Mouse (Mus musculus) midbrain, embryonic 16.5 days (tissue): Measurements from ENCODE around the gene Car6. TPM values are rescaled to one million over a fixed set of nuclear protein-coding genes. Genes with fewer than 3 reads are reported as not detected.
A peak's percentile ranks its signal among the peaks of the same experiment; 100 is the strongest.

Experiments
- ATAC-seq: fragments of 200-750 bp; cut with Nextera tagmentation; 2 replicates; pipeline ENCODE4 v1.8.0; 2017; ENCODE audit warnings: moderate TSS enrichment
- H3K27ac ChIP-seq: fragments of 300-500 bp; sonication (generic); 2 replicates; pipeline ENCODE4 v1.5.1; 2014; ENCODE audit warnings: mild to moderate bottlenecking, low read length, mixed read lengths
- H3K27me3 ChIP-seq: fragments of 300-500 bp; sonication (generic); 2 replicates; pipeline ENCODE4 v1.6.1; 2014; ENCODE audit warnings: low read depth, low read length, mixed read lengths; ENCODE audit not compliant: control insufficient read depth, insufficient read depth
- H3K36me3 ChIP-seq: fragments of 300-500 bp; sonication (generic); 2 replicates; pipeline ENCODE4 v1.6.1; 2014; ENCODE audit warnings: mild to moderate bottlenecking, low read length, moderate library complexity, mixed read lengths; ENCODE audit not compliant: control insufficient read depth, insufficient read depth
- H3K4me1 ChIP-seq: fragments of 300-500 bp; sonication (generic); 2 replicates; pipeline ENCODE4 v1.6.1; 2014; ENCODE audit warnings: mild to moderate bottlenecking, low read length, mixed read lengths; ENCODE audit not compliant: control insufficient read depth, insufficient read depth
- H3K4me2 ChIP-seq: fragments of 300-500 bp; sonication (generic); 2 replicates; pipeline ENCODE4 v1.6.1; 2014; ENCODE audit warnings: mild to moderate bottlenecking, low read length, mixed read lengths
- H3K4me3 ChIP-seq: fragments of 300-500 bp; sonication (generic); 2 replicates; pipeline ENCODE4 v1.5.1; 2014; ENCODE audit warnings: low read depth, mild to moderate bottlenecking, low read length, moderate library complexity, mixed read lengths
- H3K9ac ChIP-seq: fragments of 300-500 bp; sonication (generic); 2 replicates; pipeline ENCODE4 v1.6.1; 2014; ENCODE audit warnings: low read depth, low read length, mixed read lengths
- H3K9me3 ChIP-seq: fragments of 300-500 bp; sonication (generic); replicated peaks from 2 replicates; pipeline ENCODE4 v1.6.1; 2014; ENCODE audit warnings: mild to moderate bottlenecking, low read length, mixed read lengths; ENCODE audit not compliant: control insufficient read depth, poor library complexity, severe bottlenecking
- WGBS: fragments of 180-500 bp; shearing (Covaris S2); extraction: QIAGEN DNeasy Blood & Tissue Kit; methylation state at CpG from one replicate; pipeline ENCODE4 v1.1.7; 2014; 5-methylcytosine and 5-hydroxymethylcytosine counted together
- polyA plus RNA-seq: library from polyadenylated mRNA; unstranded; fragments of >200 nt; fragmentation: Nextera tagmentation; extraction: Ambion mirVana; gene quantifications from 2 replicates; pipeline ENCODE4 v1.2.1, GENCODE M21; 2015

The Car6 gene
- polyA plus RNA-seq, 1 experiment from 2014 or later, result not detected

DNA sequence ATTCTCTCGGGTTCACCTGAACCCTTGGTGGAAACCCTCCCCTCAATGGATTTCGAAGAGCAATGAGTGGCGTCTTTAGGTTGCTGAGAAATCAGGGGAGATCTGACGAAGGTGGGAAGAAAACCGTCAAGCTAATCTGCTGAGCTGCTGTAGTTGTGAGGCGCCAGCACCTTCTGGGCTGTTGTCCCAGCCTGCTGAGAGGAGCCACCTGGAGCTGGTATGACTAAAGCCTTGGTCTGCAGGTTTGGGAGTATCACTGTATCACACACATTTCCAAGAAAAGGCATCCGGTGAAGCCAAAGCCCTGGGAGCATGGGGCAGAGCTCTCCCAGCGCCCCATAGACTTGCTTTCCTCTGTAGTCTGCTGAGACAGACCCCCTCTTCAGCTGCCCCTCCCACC, 30.7 kb upstream of the Car6 start:
- H3K9me3 ChIP-seq, result no peaks in the 10 kb centered on the region
- no peak overlapping the region for H3K4me2 ChIP-seq
- no peak for ATAC-seq
- no peak overlapping the region for H3K9ac ChIP-seq
- H3K36me3 ChIP-seq, result no peaks in the 10 kb centered on the region
- H3K4me1 ChIP-seq, result peaks cover 16% of the 10 kb centered on the region
- H3K27me3 ChIP-seq, result no peaks in the 10 kb centered on the region
- WGBS, result 60% methylated on average over 8 of the region's 8 CpGs
- H3K27ac ChIP-seq, result no peak overlapping the region
- H3K4me3 ChIP-seq, result no peak overlapping the region

DNA sequence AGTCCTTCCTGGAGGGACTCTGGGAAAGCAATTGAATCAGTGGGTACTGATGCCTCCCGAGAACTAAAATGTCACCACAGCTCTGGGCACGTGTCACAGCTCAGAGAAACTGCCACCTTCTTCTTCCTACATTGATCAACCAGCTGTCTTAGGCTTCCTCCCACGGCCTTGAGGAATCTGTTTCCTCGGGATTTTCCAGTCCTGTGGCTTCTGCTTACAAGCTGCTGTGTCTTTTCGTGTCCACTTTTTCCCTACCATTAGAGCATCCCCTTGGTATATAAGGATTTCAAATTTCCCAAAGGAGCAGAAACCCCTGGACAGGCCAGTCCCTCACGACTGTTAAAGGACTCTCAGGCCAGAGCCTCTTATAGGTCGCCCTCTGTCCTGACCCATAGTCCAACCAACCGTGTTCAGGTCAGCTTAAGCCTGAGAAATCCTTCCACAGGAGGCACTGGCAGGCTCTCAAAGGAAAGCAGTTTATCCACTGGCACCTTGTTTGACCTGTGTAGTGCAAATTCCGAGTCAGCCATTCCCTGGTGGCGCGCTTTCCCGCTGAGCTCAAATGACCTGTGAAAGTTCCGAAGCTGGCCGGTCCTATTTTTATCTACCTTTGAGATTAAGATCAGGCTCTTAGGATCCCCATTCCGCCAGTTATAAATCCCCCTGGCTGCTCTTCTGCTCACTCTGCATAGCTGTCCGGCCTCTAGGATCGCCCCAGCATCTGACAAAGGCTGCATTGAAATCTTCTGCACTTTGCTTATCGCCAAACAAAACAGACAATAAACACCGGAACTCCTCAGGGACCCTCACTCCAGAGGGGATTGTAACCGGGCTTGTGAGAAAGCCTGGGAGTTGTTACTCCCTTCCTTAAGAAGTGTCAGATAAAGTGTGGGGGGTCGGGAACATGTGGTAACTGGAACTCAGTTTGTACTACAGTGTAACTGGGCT, 29.6 kb upstream of the Car6 start:
- WGBS, result 7% methylated on average over 21 of the region's 21 CpGs
- no peak overlapping the region for H3K4me2 ChIP-seq
- no peak for ATAC-seq

DNA sequence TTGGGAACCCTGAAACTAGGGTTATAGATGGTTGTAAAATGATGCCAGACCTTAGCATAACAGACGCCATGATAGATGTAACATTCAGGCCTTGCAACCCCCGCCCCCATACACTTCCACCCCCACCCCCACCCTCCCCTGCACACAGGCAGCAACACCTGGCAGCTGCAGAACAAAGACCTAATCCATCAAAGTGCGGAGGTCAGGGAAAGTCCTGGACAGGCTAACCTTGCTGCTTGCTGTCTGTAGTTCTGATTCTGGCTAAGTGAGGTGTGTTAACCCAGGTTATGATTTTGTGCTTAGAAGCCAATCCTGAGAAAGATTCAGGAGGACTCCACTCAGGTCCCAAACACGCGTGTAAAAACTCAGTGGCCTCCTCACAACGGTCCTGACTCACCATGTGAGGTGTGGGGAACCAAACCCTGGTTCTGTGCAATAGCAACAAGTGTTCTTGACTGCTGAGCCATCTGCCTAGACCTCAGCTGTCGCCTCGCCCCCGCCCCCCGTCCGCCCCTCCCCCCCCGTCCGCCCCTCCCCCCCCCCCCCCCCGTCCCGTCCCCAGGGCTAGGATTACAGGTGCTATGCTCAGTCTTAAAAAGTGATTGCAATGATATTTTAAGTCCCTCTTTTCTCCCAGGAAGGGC, 28.7 kb upstream of the Car6 start:
- H3K4me3 ChIP-seq, result no peak overlapping the region
- no peak overlapping the region for H3K4me2 ChIP-seq
- H3K27ac ChIP-seq, result no peak overlapping the region
- no peaks in the 10 kb centered on the region for H3K36me3 ChIP-seq
- peaks cover 10% of the 10 kb centered on the region for H3K4me1 ChIP-seq
- no peaks in the 10 kb centered on the region for H3K27me3 ChIP-seq
- no peaks in the 10 kb centered on the region for H3K9me3 ChIP-seq
- 47% methylated on average over 6 of the region's 15 CpGs for WGBS
- H3K9ac ChIP-seq, result no peak overlapping the region
- no peak for ATAC-seq

More for the DNA sequence above, 29.6 kb upstream of the Car6 start:
- Histone ChIP-seq H3K4me3 (no peak overlapping the region), H3K9me3 (no peaks in the 10 kb centered on the region), H3K27ac (no peak overlapping the region), H3K9ac (no peak overlapping the region), H3K4me1 (peaks cover 12% of the 10 kb centered on the region), H3K36me3 (no peaks in the 10 kb centered on the region), H3K27me3 (no peaks in the 10 kb centered on the region)

DNA sequence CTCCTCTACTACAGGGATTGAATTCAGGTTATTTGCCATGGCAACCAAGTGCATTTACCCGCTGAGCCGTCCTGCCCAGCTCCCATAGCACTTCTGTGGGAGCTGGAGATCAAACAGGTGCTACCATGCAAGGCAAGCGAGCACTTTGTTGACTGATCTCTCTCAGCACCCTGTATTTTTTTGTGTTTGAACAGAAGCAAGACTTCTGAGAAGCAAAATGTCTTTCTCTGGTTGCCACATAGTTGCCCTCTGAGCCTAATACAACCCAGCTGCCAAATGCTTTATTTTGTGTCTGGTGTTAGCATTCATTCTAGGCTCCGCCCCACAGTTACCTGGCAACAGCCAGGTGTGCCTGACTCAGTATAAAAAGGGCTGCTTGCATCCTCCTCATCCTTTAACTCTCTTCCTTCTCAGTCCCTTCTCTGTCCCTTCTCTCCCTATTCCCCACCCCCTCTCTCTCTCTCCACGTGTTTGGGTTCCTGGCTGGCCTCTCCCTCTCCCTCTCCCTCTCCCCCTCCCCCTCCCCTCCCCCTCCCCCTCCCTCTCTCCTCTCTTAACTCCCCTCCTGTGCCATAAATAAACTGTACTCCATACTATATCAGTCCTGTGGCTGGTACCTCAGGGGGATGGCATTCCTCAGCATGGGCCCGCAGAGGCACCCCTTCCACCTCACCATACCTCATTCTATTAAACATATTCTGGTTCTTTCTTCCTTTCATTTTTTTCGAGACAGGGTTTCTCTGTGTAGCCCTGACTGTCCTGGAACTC, 27.6 kb upstream of the Car6 start:
- Histone ChIP-seq H3K4me3 (no peak overlapping the region), H3K4me1 (peaks cover 10% of the 10 kb centered on the region), H3K36me3 (no peaks in the 10 kb centered on the region), H3K27ac (no peak overlapping the region), H3K9me3 (no peaks in the 10 kb centered on the region), H3K27me3 (no peaks in the 10 kb centered on the region), H3K4me2 (no peak overlapping the region), H3K9ac (no peak overlapping the region)
- no peak for ATAC-seq
- WGBS, result 40% methylated on average over 7 of the region's 7 CpGs

DNA sequence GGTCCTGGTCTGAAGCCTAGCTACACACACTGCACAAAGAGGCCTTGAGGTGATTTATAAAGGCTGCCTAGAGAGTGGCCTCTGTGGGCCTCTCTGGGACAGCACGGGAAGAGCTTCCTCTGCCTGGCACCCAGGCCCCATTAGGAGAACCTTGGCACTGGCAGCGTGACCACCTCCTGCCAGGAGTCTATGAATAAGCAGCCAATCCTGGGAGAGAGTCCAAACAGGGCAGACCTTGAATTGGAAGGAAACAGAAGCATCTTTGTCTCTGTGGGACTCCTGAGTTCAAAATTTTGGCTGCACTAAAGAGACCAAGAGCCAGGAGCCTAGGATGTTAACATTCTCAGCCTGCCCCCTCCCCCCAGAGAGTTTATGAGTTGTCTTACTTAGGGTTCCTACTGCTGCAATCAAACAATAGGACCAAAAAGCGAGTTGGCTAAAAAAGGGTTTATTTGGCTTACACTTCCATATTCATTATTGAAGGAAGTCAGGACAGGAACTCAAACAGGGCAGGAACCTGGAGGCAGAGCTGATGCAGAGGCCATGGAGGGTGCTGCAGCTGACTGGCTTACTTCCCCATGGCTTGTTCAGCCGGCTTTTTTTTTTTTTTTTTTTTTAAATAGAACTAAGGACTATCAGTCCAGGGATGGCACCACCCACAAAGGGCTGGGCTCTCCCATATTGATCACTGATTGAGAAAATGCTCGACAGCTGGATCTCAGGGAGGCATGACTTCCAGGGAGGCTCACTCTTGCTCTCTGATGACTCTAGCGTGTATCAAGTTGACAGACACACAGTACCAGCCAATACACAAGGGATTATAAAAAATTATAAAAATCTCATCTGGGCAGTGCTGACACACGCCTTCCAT, 25.9 kb upstream of the Car6 start:
- no peaks in the 10 kb centered on the region for H3K27me3 ChIP-seq
- no peak overlapping the region for H3K4me3 ChIP-seq
- peaks cover 10% of the 10 kb centered on the region for H3K4me1 ChIP-seq
- no peak overlapping the region for H3K4me2 ChIP-seq
- peak overlapping the region; percentile 31 for H3K27ac ChIP-seq
- H3K9me3 ChIP-seq, result no peaks in the 10 kb centered on the region
- WGBS, result 56% methylated on average over 7 of the region's 7 CpGs
- ATAC-seq, result peak; percentile 83
- H3K9ac ChIP-seq, result no peak overlapping the region
- no peaks in the 10 kb centered on the region for H3K36me3 ChIP-seq

DNA sequence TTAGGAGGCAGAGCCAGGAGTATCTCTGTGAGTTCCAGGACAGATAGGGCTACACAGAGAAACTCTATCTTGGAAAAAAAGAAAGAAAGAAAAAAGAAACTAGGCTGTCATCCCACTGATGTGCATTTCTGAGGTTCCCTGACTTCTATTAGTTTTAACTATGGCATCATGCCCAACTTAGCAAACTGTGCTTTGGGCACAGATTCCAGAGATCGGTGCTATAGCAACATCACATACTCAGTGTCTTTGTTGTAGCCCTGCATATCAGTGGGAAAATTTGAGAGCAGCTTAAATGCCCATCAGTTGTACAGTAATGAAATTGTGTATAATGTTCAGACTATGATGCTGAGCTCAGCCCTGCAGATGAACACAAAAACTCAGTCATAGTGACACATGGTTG, 24.6 kb upstream of the Car6 start:
- Histone ChIP-seq H3K4me2 (no peak overlapping the region), H3K27ac (no peak overlapping the region), H3K9ac (no peak overlapping the region), H3K4me1 (peaks cover 5% of the 10 kb centered on the region), H3K27me3 (no peaks in the 10 kb centered on the region), H3K36me3 (no peaks in the 10 kb centered on the region), H3K4me3 (no peak overlapping the region), H3K9me3 (no peaks in the 10 kb centered on the region)
- ATAC-seq, result no peak
- WGBS, result 88% methylated on average over 1 of the region's 1 CpGs

DNA sequence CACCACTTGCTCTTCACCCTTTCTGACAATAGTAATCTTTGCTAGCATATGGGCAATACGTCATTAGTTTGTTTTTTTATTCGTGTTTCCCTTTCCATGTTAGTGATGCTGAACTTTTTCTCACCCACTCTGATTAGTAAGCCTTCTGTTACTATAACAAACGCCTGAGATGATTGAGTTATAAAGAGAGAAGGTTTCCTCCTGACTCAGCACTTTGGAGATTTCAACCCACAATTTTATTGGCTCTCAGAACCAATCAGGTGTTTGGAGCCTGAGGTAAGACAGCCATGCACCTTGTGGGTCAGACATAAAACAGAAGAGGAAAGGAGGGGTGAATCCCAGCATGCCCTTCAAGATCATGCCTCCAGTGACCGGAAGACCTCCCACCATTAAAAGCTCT, 22.7 kb upstream of the Car6 start:
- Histone ChIP-seq H3K9ac (no peak overlapping the region), H3K4me2 (no peak overlapping the region), H3K27me3 (no peaks in the 10 kb centered on the region), H3K9me3 (no peaks in the 10 kb centered on the region), H3K27ac (no peak overlapping the region), H3K4me1 (peaks cover 5% of the 10 kb centered on the region; the same call in 1 of the 2 replicates), H3K4me3 (no peak overlapping the region), H3K36me3 (no peaks in the 10 kb centered on the region)
- ATAC-seq, result no peak
- WGBS, result 92% methylated on average over 4 of the region's 4 CpGs

DNA sequence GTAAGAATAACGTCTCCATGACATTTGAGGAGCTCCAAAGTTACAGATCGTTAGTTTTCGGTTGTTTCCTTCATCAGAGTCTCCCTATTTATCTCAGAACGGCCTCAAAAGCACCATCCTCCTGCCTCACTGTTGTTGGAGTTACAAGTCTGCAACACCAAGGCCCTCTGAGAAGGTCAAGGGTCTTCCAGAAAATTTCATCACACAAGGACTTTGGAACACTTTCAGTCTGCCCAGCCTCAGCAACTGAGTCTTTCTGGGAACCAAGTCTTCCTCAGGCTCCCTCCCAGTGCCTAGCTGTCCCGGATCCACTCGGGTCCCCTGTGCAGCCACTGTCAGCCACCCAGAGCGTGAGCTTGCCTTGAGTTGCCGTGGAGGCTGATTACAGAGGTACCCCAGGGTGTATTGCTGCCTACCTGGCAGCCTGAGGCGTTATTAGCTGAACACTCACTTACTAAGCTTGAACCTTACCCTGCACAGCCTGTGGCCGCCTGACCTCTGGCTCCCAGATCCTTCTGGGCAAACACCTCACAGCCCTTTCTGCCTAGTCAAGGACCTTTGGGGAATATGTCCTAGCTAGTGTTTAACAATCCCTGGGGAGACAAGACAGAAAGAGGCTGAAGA, 20.0 kb upstream of the Car6 start:
- H3K36me3 ChIP-seq, result no peaks in the 10 kb centered on the region
- no peak overlapping the region for H3K4me2 ChIP-seq
- no peak overlapping the region for H3K9ac ChIP-seq
- no peak overlapping the region for H3K27ac ChIP-seq
- no peaks in the 10 kb centered on the region for H3K4me1 ChIP-seq
- no peak overlapping the region for H3K4me3 ChIP-seq
- H3K27me3 ChIP-seq, result no peaks in the 10 kb centered on the region
- ATAC-seq, result no peak
- WGBS, result 52% methylated on average over 10 of the region's 10 CpGs
- H3K9me3 ChIP-seq, result no peaks in the 10 kb centered on the region
